Mouse (Mus musculus): ENCODE results near the gene Habp4. TPM values are rescaled to one million over a fixed set of nuclear protein-coding genes. Genes with fewer than 3 reads are reported as not detected.
A peak's percentile ranks its signal among the peaks of the same experiment; 100 is the strongest.

The Habp4 gene
- polyA plus RNA-seq, 1 experiment from 2014 or later: 17.4 TPM

DNA sequence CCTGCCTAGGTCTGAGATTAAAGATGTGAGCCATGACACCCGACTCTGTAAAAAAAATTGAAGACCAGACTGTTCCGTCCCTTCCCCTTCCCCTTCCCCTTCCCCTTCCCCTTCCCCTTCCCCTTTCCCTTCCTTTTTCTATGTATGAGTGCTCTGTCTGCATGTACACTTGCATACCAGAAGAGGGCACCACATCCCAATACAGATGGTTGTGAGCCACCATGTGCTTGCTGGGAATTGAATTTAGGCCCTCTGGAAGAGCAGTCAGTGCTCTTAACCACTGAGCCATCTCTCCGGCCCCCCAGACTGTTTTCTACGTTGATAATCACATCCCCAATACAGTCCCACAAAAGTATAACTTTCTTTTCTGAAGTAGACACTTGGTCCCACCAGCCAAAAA lies 18.7 kb downstream of the Habp4 start:
- Histone ChIP-seq H3K9ac (no peak overlapping the region), H3K9me3 (no peaks in the 10 kb centered on the region), H3K4me3 (replicated peaks) (no peak overlapping the region), H3K27me3 (replicated peaks) (no peaks in the 10 kb centered on the region), H3K4me2 (replicated peaks) (no peak overlapping the region), H3K36me3 (no peaks in the 10 kb centered on the region; the same call in 1 of the 2 replicates), H3K4me1 (replicated peaks) (no peaks in the 10 kb centered on the region), H3K27ac (no peak overlapping the region)
- 92% methylated on average over 4 of the region's 4 CpGs for WGBS
- ATAC-seq: no peak

DNA sequence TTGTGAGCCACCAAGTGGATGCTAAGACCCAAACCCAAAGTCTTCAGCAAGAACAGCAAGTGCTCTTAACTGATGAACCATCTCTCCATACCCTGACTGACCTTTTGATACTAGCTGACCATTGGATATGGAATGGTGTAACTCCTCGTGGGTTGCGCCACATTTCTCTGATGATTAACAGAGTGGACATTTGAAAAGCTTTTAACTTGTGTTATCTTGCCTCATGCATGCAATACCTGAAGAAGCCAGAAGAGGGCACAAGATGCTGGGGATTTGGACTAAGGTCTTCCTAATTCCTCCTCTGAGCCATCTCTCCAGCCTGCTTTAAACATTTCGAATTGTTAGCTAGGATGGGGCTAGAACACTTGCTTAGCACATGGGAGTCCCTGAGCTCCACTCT lies 19.3 kb downstream of the Habp4 start:
- ATAC-seq: no peak
- no peak overlapping the region for H3K27ac ChIP-seq
- no peaks in the 10 kb centered on the region; the same call in 1 of the 2 replicates for H3K36me3 ChIP-seq
- WGBS: 82% methylated on average over 3 of the region's 3 CpGs
- no peak overlapping the region for H3K4me2 ChIP-seq (replicated peaks)
- H3K9me3 ChIP-seq: no peaks in the 10 kb centered on the region
- no peaks in the 10 kb centered on the region for H3K4me1 ChIP-seq (replicated peaks)
- H3K4me3 ChIP-seq (replicated peaks): no peak overlapping the region
- H3K27me3 ChIP-seq (replicated peaks): no peaks in the 10 kb centered on the region
- H3K9ac ChIP-seq: no peak overlapping the region

DNA sequence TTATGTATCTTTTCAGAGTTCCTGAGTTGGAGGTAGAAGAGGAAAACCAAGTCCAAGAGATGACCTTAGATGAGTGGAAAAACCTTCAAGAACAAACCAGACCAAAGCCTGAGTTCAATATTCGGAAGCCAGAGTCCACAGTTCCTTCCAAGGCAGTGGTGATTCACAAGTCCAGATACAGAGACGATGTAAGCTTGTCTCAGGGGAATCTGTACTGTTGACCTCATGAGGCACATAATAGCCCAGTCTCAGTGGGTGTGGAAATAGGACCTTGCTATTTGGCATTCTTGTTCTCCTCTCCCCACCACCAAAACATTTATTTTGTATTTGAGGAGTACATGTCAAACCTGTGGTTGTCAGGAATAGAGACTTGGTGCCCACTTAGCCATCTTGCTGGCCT lies 20.5 kb downstream of the Habp4 start:
- no peaks in the 10 kb centered on the region for H3K9me3 ChIP-seq
- no peak overlapping the region for H3K4me2 ChIP-seq (replicated peaks)
- no peaks in the 10 kb centered on the region for H3K27me3 ChIP-seq (replicated peaks)
- whole genome bisulfite sequencing: 74% methylated on average over 2 of the region's 2 CpGs
- ATAC-seq: no peak
- no peak overlapping the region for H3K4me3 ChIP-seq (replicated peaks)
- no peak overlapping the region for H3K9ac ChIP-seq
- H3K4me1 ChIP-seq (replicated peaks): no peaks in the 10 kb centered on the region
- H3K27ac ChIP-seq: no peak overlapping the region
- no peaks in the 10 kb centered on the region; the same call in 1 of the 2 replicates for H3K36me3 ChIP-seq

DNA sequence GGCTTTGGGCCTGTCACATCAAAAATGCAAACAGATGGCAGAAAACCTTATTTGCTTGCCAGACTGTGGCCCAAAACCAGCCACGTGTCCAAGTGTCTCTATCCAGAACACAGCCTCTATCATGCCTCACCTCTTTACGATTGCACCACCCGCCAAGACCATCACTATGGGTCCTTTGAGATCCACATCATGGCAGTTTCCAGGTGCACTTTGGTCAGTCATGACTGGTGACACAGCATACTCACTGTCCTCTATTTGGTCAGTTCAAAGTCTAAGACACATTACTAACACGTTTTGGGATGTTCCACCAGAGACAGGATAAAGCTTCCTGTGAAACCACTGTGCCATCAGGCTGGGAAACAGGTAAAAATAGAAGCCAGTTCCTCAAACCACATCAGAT lies 22.0 kb downstream of the Habp4 start:
- Histone ChIP-seq H3K9me3 (no peaks in the 10 kb centered on the region), H3K27ac (no peak overlapping the region), H3K4me3 (replicated peaks) (no peak overlapping the region), H3K27me3 (replicated peaks) (no peaks in the 10 kb centered on the region), H3K9ac (no peak overlapping the region), H3K4me2 (replicated peaks) (no peak overlapping the region), H3K36me3 (no peaks in the 10 kb centered on the region; the same call in 1 of the 2 replicates), H3K4me1 (replicated peaks) (no peaks in the 10 kb centered on the region)
- 75% methylated on average over 4 of the region's 4 CpGs for WGBS
- ATAC-seq: no peak

DNA sequence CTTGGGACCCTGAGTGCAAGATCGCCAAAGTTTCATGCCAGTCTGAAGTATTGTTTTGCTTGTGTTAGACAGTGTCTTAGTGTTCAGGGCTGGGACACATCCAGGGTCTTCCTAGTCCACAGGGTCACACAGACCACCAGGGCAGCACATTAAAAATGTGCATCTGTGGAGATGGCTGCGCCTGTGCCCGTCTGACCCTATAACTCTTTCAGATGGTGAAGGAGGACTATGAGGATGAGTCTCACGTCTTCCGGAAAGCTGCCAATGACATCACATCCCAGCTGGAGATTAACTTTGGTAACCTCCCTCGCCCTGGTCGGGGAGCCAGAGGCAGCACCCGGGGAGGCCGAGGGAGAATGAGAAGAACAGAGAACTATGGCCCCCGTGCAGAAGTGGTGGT lies 22.7 kb downstream of the Habp4 start:
- WGBS: 84% methylated on average over 10 of the region's 10 CpGs
- Histone ChIP-seq H3K4me1 (replicated peaks) (no peaks in the 10 kb centered on the region), H3K4me2 (replicated peaks) (no peak overlapping the region), H3K9me3 (no peaks in the 10 kb centered on the region), H3K4me3 (replicated peaks) (no peak overlapping the region), H3K36me3 (no peaks in the 10 kb centered on the region; the same call in 1 of the 2 replicates), H3K9ac (no peak overlapping the region), H3K27me3 (replicated peaks) (no peaks in the 10 kb centered on the region), H3K27ac (no peak overlapping the region)
- ATAC-seq: no peak

DNA sequence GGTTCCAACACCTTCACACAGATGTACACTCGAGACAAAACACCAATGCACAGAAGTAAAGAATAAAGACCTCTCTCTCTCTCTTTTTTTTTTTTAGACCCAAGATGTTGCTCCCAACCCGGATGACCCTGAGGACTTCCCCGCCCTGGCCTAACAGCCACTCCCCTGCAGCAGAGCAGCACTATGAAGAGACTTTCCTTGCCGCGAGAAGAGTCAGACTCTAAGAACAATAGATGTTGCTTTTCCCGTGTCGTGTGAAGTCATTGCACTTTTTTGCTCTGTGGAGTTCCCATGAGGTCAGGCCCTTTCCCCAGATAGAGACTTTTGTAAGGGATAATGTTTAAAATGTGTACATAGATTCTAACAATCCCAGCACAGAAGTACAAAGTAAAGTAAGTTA lies 23.6 kb downstream of the Habp4 start:
- H3K27ac ChIP-seq: no peak overlapping the region
- 72% methylated on average over 7 of the region's 7 CpGs for WGBS
- H3K36me3 ChIP-seq: no peaks in the 10 kb centered on the region; the same call in 1 of the 2 replicates
- no peak overlapping the region for H3K4me3 ChIP-seq (replicated peaks)
- H3K9ac ChIP-seq: no peak overlapping the region
- ATAC-seq: no peak
- H3K4me2 ChIP-seq (replicated peaks): no peak overlapping the region
- no peaks in the 10 kb centered on the region for H3K4me1 ChIP-seq (replicated peaks)
- H3K27me3 ChIP-seq (replicated peaks): no peaks in the 10 kb centered on the region
- H3K9me3 ChIP-seq: no peaks in the 10 kb centered on the region

DNA sequence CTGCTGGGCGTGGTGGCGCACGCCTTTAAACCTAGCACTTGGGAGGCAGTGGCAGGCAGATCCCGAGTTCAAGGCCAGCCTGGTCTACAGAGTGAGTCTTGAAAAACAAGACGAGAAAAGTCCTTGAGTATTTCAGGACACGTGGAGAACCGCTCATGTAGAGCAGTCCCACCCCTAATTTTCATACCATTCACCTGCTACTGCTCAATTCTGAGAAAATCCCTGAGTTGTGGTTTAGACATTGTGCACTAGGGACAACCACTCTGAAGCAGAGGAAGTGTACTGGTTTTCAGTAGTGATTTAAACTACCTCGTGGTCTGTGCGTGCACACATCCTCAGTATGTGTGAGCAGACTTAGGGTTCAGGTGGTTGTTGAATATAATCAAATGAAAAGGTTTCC lies 24.0 kb downstream of the Habp4 start:
- Histone ChIP-seq H3K9me3 (no peaks in the 10 kb centered on the region), H3K4me2 (replicated peaks) (no peak overlapping the region), H3K9ac (no peak overlapping the region), H3K27ac (no peak overlapping the region), H3K4me3 (replicated peaks) (no peak overlapping the region), H3K4me1 (replicated peaks) (no peaks in the 10 kb centered on the region), H3K36me3 (no peaks in the 10 kb centered on the region; the same call in 1 of the 2 replicates), H3K27me3 (replicated peaks) (no peaks in the 10 kb centered on the region)
- WGBS: 88% methylated on average over 9 of the region's 9 CpGs
- no peak for ATAC-seq

DNA sequence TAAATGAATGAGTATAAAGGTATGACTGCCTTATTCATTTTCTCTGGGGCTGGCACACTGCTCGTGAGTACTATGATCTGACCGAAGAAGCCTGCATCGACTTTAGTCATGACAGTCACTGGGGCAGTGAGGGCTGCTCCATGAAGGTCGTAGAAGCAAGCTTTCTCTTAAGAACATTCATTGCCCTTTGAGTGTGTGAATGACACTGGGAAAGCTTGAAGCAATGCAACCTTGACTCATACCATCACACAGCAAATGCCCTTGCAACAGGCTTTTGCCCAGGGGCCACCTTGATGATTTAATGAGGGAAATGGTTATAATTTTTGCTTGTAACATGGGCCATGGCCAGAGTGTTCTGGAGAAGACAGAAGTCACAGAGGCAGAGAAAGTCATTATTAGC lies 24.9 kb downstream of the Habp4 start:
- H3K4me2 ChIP-seq (replicated peaks): no peak overlapping the region
- H3K9me3 ChIP-seq: no peaks in the 10 kb centered on the region
- H3K4me3 ChIP-seq (replicated peaks): no peak overlapping the region
- H3K36me3 ChIP-seq: no peaks in the 10 kb centered on the region
- no peaks in the 10 kb centered on the region for H3K4me1 ChIP-seq (replicated peaks)
- ATAC-seq: no peak
- H3K27ac ChIP-seq: no peak overlapping the region
- 97% methylated on average over 4 of the region's 4 CpGs for WGBS
- H3K27me3 ChIP-seq (replicated peaks): no peaks in the 10 kb centered on the region
- H3K9ac ChIP-seq: no peak overlapping the region

DNA sequence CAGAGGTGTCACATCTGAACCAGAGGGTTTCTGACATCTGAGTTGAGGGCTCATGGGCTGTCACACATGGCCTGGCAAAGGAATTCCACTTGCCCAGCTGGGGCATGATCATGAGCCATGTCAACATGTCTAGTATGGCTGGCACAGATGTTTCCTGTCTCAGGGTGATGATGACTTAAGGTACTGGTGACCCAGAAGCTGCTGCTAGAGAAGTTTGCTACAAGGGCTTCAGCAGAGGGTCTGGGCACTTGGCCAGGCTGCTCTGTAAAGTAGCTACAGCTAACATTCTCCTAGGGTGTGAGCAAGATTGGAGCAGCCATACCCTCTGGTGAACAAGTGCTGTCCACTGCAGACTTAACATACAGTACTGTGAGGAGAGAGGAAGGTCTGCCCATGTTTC lies 25.4 kb downstream of the Habp4 start:
- H3K27me3 ChIP-seq (replicated peaks): no peaks in the 10 kb centered on the region
- H3K9ac ChIP-seq: no peak overlapping the region
- no peaks in the 10 kb centered on the region for H3K9me3 ChIP-seq
- no peak overlapping the region for H3K27ac ChIP-seq
- ATAC-seq: no peak
- H3K36me3 ChIP-seq: no peaks in the 10 kb centered on the region
- H3K4me2 ChIP-seq (replicated peaks): no peak overlapping the region
- H3K4me1 ChIP-seq (replicated peaks): no peaks in the 10 kb centered on the region
- no peak overlapping the region for H3K4me3 ChIP-seq (replicated peaks)

DNA sequence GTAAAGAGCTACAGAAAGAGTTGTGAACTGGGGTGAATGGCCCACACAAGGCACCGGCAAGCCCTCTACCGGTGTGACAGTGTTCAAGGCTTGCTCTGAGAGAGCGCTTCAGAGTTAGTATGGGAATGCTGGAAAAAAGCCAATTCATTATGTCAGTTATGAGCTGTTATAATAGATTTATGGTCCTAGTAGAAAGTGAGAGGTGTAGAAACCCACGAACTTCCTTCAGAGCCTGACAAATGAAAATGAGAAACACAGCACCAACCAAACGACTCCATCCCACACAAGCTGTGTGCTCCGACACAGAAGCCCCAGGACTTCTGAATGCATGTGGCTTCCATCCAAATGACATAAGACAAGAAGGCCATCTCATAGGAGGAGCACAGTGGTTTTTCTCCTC lies 36.3 kb downstream of the Habp4 start:
- WGBS: 78% methylated on average over 6 of the region's 6 CpGs
- no peaks in the 10 kb centered on the region for H3K4me1 ChIP-seq (replicated peaks)
- no peaks in the 10 kb centered on the region for H3K27me3 ChIP-seq (replicated peaks)
- ATAC-seq: no peak
- no peaks in the 10 kb centered on the region for H3K9me3 ChIP-seq
- no peak overlapping the region for H3K4me3 ChIP-seq (replicated peaks)
- H3K4me2 ChIP-seq (replicated peaks): no peak overlapping the region
- H3K36me3 ChIP-seq: no peaks in the 10 kb centered on the region
- no peak overlapping the region for H3K27ac ChIP-seq
- H3K9ac ChIP-seq: no peak overlapping the region

DNA sequence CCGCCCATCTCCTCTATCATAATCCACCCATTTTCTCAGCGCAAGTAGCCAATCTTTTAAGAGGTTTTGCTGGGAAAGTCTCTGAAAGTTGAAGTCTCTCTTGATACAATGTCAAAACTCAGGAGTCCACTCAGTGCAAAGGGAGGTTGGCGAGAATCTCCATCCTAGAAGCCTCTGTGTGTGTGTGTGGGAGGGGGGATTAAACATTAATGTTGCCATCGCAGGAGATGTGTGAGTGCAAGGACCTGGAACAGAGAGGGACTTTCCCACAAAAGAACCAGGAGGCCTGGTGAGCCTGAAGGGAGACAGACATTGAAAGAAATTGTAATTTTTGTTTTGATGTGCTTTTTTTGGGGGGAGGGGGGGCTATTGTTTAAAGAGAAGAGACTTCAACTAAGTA lies 36.7 kb downstream of the Habp4 start:
- no peaks in the 10 kb centered on the region for H3K27me3 ChIP-seq (replicated peaks)
- H3K27ac ChIP-seq: no peak overlapping the region
- no peak overlapping the region for H3K9ac ChIP-seq
- no peaks in the 10 kb centered on the region for H3K9me3 ChIP-seq
- H3K4me2 ChIP-seq (replicated peaks): no peak overlapping the region
- WGBS: 87% methylated on average over 4 of the region's 4 CpGs
- H3K36me3 ChIP-seq: no peaks in the 10 kb centered on the region
- no peaks in the 10 kb centered on the region for H3K4me1 ChIP-seq (replicated peaks)
- no peak for ATAC-seq
- no peak overlapping the region for H3K4me3 ChIP-seq (replicated peaks)

DNA sequence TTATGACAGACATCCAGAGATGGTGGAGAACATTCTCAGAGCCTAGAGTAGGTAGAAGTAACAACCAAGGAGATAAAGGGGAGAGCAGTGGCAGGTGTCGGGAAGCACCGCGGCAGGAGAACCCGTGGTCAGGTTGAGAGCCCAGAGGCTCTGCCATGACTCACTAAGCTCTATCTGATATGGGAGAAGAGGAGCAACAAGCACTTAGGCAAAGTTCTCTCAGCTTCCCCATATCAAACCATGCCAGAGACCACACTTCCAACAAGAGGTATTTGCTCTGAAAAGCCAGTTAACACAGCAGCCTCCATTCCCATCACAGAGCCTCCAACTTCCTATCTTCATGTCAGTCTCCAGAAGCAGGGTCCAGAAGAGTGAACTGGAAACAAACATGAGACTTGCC lies 39.3 kb downstream of the Habp4 start:
- WGBS: 92% methylated on average over 4 of the region's 4 CpGs
- H3K9ac ChIP-seq: no peak overlapping the region
- H3K4me1 ChIP-seq (replicated peaks): no peaks in the 10 kb centered on the region
- no peaks in the 10 kb centered on the region for H3K36me3 ChIP-seq
- no peaks in the 10 kb centered on the region for H3K27me3 ChIP-seq (replicated peaks)
- no peak for ATAC-seq
- H3K27ac ChIP-seq: no peak overlapping the region
- H3K4me2 ChIP-seq (replicated peaks): no peak overlapping the region
- no peak overlapping the region for H3K4me3 ChIP-seq (replicated peaks)
- H3K9me3 ChIP-seq: no peaks in the 10 kb centered on the region

DNA sequence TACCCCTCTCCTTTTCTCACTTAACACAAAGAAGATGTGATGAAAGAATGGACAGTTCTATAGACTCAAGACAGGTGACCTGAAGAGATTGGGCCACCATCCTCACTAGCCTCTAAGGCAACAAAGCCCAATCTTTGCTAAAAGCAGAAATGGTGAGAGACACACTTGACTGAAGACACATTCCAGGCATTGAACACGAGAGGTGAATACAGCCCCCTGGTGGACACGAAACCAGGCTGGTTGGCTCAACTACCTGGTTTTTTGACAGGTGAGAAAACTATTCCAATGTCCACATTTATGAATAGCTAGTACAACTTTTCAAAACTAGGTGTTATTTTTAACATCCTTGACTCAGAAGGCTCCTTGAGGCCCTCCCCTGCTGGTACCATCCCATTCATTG lies 43.1 kb downstream of the Habp4 start:
- H3K9me3 ChIP-seq: no peaks in the 10 kb centered on the region
- 0 out of 2 replicates have a peak, but pooled peaks cover 2% of the 10 kb centered on the region for H3K36me3 ChIP-seq
- WGBS: 75% methylated on average over 2 of the region's 2 CpGs
- H3K27ac ChIP-seq: no peak overlapping the region
- no peak for ATAC-seq
- no peaks in the 10 kb centered on the region for H3K4me1 ChIP-seq (replicated peaks)
- H3K9ac ChIP-seq: no peak overlapping the region
- H3K4me2 ChIP-seq (replicated peaks): no peak overlapping the region
- no peak overlapping the region for H3K4me3 ChIP-seq (replicated peaks)
- no peaks in the 10 kb centered on the region for H3K27me3 ChIP-seq (replicated peaks)

DNA sequence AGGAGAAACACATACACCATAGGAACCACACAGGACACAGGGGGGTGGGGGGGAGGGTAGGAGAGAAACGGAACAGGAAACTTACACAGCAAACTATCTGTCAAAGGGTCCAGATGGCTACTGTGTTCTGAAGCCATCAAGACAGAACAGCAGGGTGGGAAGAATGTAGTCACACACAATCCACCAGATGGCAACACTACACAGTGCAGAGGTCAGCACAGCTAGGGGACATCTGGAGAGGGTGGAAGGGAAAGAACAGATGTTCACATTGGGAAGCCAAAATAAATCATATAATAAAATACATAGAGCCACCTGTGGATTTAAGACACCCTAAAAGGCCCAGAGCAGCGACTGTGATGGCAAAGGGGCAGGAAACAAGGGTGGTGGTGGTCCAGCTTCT lies 43.6 kb downstream of the Habp4 start:
- H3K27me3 ChIP-seq (replicated peaks): no peaks in the 10 kb centered on the region
- 51% methylated on average over 2 of the region's 2 CpGs for WGBS
- peak; percentile 78 for ATAC-seq

More for the DNA sequence above, 43.6 kb downstream of the Habp4 start:
- H3K27ac ChIP-seq: no peak overlapping the region
- 0 out of 2 replicates have a peak, but pooled peaks cover 2% of the 10 kb centered on the region for H3K36me3 ChIP-seq
- no peaks in the 10 kb centered on the region for H3K4me1 ChIP-seq (replicated peaks)
- H3K4me2 ChIP-seq (replicated peaks): no peak overlapping the region
- H3K4me3 ChIP-seq (replicated peaks): no peak overlapping the region
- H3K9me3 ChIP-seq: no peaks in the 10 kb centered on the region
- H3K9ac ChIP-seq: no peak overlapping the region
